Mouse (Mus musculus) heart, postnatal 0 days (tissue): ENCODE measurements around the gene Ifi27l2a.

Experiments
- CTCF ChIP-seq: IDR thresholded peaks from 2 replicates; pipeline ENCODE4 v1.5.1; 2016; ENCODE audit warnings: antibody characterized with exemption, control low read depth, low read depth
- EP300 ChIP-seq: IDR thresholded peaks from 2 replicates; pipeline ENCODE4 v1.6.1; 2016; ENCODE audit warnings: antibody characterized with exemption, low read depth

GRCm38 (mm10) chr12:103443524-103443923, at the start of gene Ifi27l2a:
- no peak for TF ChIP-seq CTCF
- TF ChIP-seq EP300 = no peak
